Mouse (Mus musculus): ENCODE results near the gene Vmn1r165.
"Not testable (repeated sequence)": the region's sequence is repeated elsewhere in the genome, so short reads cannot be mapped to it uniquely, and the experiment has no call there.

Vmn1r165 gene

GRCm38 (mm10) chr7:23217032-23217431 lies at the start of gene Vmn1r165:
Vmn1r165 (plus strand) TSS chr7:23217332.
- not testable (repeated sequence) for DNase-seq (ENCODE audit: low spot score in 2 of 2)

DNA sequence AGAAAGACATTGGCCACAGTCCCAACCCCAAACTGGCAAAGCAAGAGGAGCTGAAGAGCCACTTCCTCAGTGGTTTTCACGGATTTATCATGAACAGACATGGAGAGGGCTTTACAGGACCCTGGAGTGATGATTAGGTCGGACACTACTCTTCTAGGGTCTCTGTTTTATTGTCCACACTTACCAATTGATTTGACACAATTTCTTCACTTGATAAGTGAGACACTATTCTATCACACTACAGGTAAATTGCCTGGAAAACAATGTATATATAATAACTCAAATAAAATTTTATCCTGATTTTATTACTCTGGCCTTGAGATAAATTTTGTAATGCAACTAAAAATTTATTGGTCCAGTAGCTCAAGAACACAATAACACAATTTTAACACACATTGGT lies 34.5 kb downstream of the Vmn1r165 start, which contains the start of gene Vmn1r166:
Gene Vmn1r166, minus strand, starts transcription at position 101 of the 400 bp plus-strand sequence.
- DNase-seq (ENCODE audit: low spot score in 2 of 2): not testable (repeated sequence)
